Mouse (Mus musculus): ENCODE results near the gene Brcc3. TPM values are rescaled to one million over a fixed set of nuclear protein-coding genes. Genes with fewer than 3 reads are reported as not detected.
"Not testable (repeated sequence)": the region's sequence is repeated elsewhere in the genome, so short reads cannot be mapped to it uniquely, and the experiment has no call there.

Gene Brcc3
- total RNA-seq, 1 experiment, result 25.0 TPM

GRCm38 (mm10) chrX:75403350-75403749 lies 13.1 kb upstream of the Brcc3 start:
- DNase-seq (ENCODE audit: low read depth, low spot score), result no peak
- TF ChIP-seq HCFC1 (IDR thresholded peaks at IDR 0.05; ENCODE audit: borderline replicate concordance, insufficient read depth, low read length) (no peak), MAFK (IDR thresholded peaks at IDR 0.05; ENCODE audit: insufficient read depth, low read depth, low read length) (no peak), ZC3H11A (IDR thresholded peaks at IDR 0.05; ENCODE audit: borderline replicate concordance, low read depth, low read length) (no peak), ZNF384 (IDR thresholded peaks at IDR 0.05; ENCODE audit: low read depth, low read length) (no peak), CHD2 (IDR thresholded peaks at IDR 0.05; ENCODE audit: low read depth, low read length) (no peak)
- in situ Hi-C loops (cut with MboI; ENCODE audit: low sequenced_read_pairs in 2 of 2, unreplicated experiment in 2 of 2), result no loop called here

GRCm38 (mm10) chrX:75409711-75410110 lies 6.7 kb upstream of the Brcc3 start:
- no peaks in the 10 kb centered on the region for H3K4me1 ChIP-seq (ENCODE audit: control insufficient read depth in 2 of 2, insufficient read depth in 2 of 2, low read length in 2 of 2, poor library complexity in 1 of 2)
- no peak overlapping the region for H3K9ac ChIP-seq (ENCODE audit: insufficient read depth, low read depth, low read length, poor library complexity, severe bottlenecking)
- no peaks in the 10 kb centered on the region for H3K36me3 ChIP-seq (ENCODE audit: control insufficient read depth, insufficient read depth, low read length, poor library complexity, severe bottlenecking)
- in situ Hi-C loops (cut with MboI; ENCODE audit: low sequenced_read_pairs in 2 of 2, unreplicated experiment in 2 of 2), result no loop called here
- TF ChIP-seq ZC3H11A (IDR thresholded peaks at IDR 0.05; ENCODE audit: borderline replicate concordance, low read depth, low read length) (no peak), CHD2 (IDR thresholded peaks at IDR 0.05; ENCODE audit: low read depth, low read length) (no peak), HCFC1 (IDR thresholded peaks at IDR 0.05; ENCODE audit: borderline replicate concordance, insufficient read depth, low read length) (no peak), ZNF384 (IDR thresholded peaks at IDR 0.05; ENCODE audit: low read depth, low read length) (no peak), MAFK (IDR thresholded peaks at IDR 0.05; ENCODE audit: insufficient read depth, low read depth, low read length) (no peak)
- H3K9me3 ChIP-seq (ENCODE audit: control insufficient read depth, insufficient read depth, low read depth, low read length), result no peaks in the 10 kb centered on the region
- H3K4me3 ChIP-seq (ENCODE audit: insufficient read depth in 1 of 2, low read depth in 1 of 2, low read length in 2 of 2, poor library complexity in 1 of 2, severe bottlenecking in 1 of 2), result no peak overlapping the region
- H3K27ac ChIP-seq (ENCODE audit: insufficient read depth, low read depth, low read length, poor library complexity, severe bottlenecking), result no peak overlapping the region
- DNase-seq (ENCODE audit: low read depth, low spot score), result no peak

More at GRCm38 (mm10) chrX:75403350-75403749, 13.1 kb upstream of the Brcc3 start:
- H3K4me3 ChIP-seq (ENCODE audit: insufficient read depth in 1 of 2, low read depth in 1 of 2, low read length in 2 of 2, poor library complexity in 1 of 2, severe bottlenecking in 1 of 2), result no peak overlapping the region
- no peaks in the 10 kb centered on the region for H3K9me3 ChIP-seq (ENCODE audit: control insufficient read depth, insufficient read depth, low read depth, low read length)
- no peaks in the 10 kb centered on the region for H3K36me3 ChIP-seq (ENCODE audit: control insufficient read depth, insufficient read depth, low read length, poor library complexity, severe bottlenecking)
- H3K4me1 ChIP-seq (ENCODE audit: control insufficient read depth in 2 of 2, insufficient read depth in 2 of 2, low read length in 2 of 2, poor library complexity in 1 of 2), result no peaks in the 10 kb centered on the region
- no peak overlapping the region for H3K9ac ChIP-seq (ENCODE audit: insufficient read depth, low read depth, low read length, poor library complexity, severe bottlenecking)
- H3K27ac ChIP-seq (ENCODE audit: insufficient read depth, low read depth, low read length, poor library complexity, severe bottlenecking), result no peak overlapping the region

- Histone ChIP-seq H3K27ac (ENCODE audit: insufficient read depth, low read depth, low read length, poor library complexity, severe bottlenecking) (no peak overlapping the region), H3K9ac (ENCODE audit: insufficient read depth, low read depth, low read length, poor library complexity, severe bottlenecking) (no peak overlapping the region), H3K9me3 (ENCODE audit: control insufficient read depth, insufficient read depth, low read depth, low read length) (no peaks in the 10 kb centered on the region), H3K4me3 (ENCODE audit: insufficient read depth in 1 of 2, low read depth in 1 of 2, low read length in 2 of 2, poor library complexity in 1 of 2, severe bottlenecking in 1 of 2) (no peak overlapping the region), H3K36me3 (ENCODE audit: control insufficient read depth, insufficient read depth, low read length, poor library complexity, severe bottlenecking) (no peaks in the 10 kb centered on the region), H3K4me1 (ENCODE audit: control insufficient read depth in 2 of 2, insufficient read depth in 2 of 2, low read length in 2 of 2, poor library complexity in 1 of 2) (no peaks in the 10 kb centered on the region)
- TF ChIP-seq MAFK (IDR thresholded peaks at IDR 0.05; ENCODE audit: insufficient read depth, low read depth, low read length) (no peak), ZC3H11A (IDR thresholded peaks at IDR 0.05; ENCODE audit: borderline replicate concordance, low read depth, low read length) (no peak), HCFC1 (IDR thresholded peaks at IDR 0.05; ENCODE audit: borderline replicate concordance, insufficient read depth, low read length) (no peak), CHD2 (IDR thresholded peaks at IDR 0.05; ENCODE audit: low read depth, low read length) (no peak)
- in situ Hi-C loops (cut with MboI; ENCODE audit: low sequenced_read_pairs in 2 of 2, unreplicated experiment in 2 of 2), result no loop called here
- DNase-seq (ENCODE audit: low read depth, low spot score), result no peak
Measured at GRCm38 (mm10) chrX:75454597-75454996, 38.2 kb downstream of the Brcc3 start.

- in situ Hi-C loops (cut with MboI; ENCODE audit: low sequenced_read_pairs in 2 of 2, unreplicated experiment in 2 of 2); H3K4me1 ChIP-seq (ENCODE audit: control insufficient read depth in 2 of 2, insufficient read depth in 2 of 2, low read length in 2 of 2, poor library complexity in 1 of 2); H3K9me3 ChIP-seq (ENCODE audit: control insufficient read depth, insufficient read depth, low read depth, low read length); H3K27ac ChIP-seq (ENCODE audit: insufficient read depth, low read depth, low read length, poor library complexity, severe bottlenecking); H3K36me3 ChIP-seq (ENCODE audit: control insufficient read depth, insufficient read depth, low read length, poor library complexity, severe bottlenecking): not testable (repeated sequence)
- H3K9ac ChIP-seq (ENCODE audit: insufficient read depth, low read depth, low read length, poor library complexity, severe bottlenecking), result peak overlapping the region; percentile 24; the same call in 1 of the 2 replicates
- DNase-seq (ENCODE audit: low read depth, low spot score), result peak; percentile 6
- H3K4me3 ChIP-seq (ENCODE audit: insufficient read depth in 1 of 2, low read depth in 1 of 2, low read length in 2 of 2, poor library complexity in 1 of 2, severe bottlenecking in 1 of 2), result peak overlapping the region; percentile 36 to 53
Measured at GRCm38 (mm10) chrX:75475182-75475644, 58.8 kb downstream of the Brcc3 start.

GRCm38 (mm10) chrX:75489886-75490285 lies 73.5 kb downstream of the Brcc3 start:
- Histone ChIP-seq H3K4me1 (ENCODE audit: control insufficient read depth in 2 of 2, insufficient read depth in 2 of 2, low read length in 2 of 2, poor library complexity in 1 of 2) (no peaks in the 10 kb centered on the region), H3K9ac (ENCODE audit: insufficient read depth, low read depth, low read length, poor library complexity, severe bottlenecking) (no peak overlapping the region), H3K9me3 (ENCODE audit: control insufficient read depth, insufficient read depth, low read depth, low read length) (no peaks in the 10 kb centered on the region), H3K27ac (ENCODE audit: insufficient read depth, low read depth, low read length, poor library complexity, severe bottlenecking) (no peak overlapping the region), H3K36me3 (ENCODE audit: control insufficient read depth, insufficient read depth, low read length, poor library complexity, severe bottlenecking) (no peaks in the 10 kb centered on the region), H3K4me3 (ENCODE audit: insufficient read depth in 1 of 2, low read depth in 1 of 2, low read length in 2 of 2, poor library complexity in 1 of 2, severe bottlenecking in 1 of 2) (no peak overlapping the region)
- in situ Hi-C loops (cut with MboI; ENCODE audit: low sequenced_read_pairs in 2 of 2, unreplicated experiment in 2 of 2), result no loop called here
- TF ChIP-seq HCFC1 (IDR thresholded peaks at IDR 0.05; ENCODE audit: borderline replicate concordance, insufficient read depth, low read length), result no peak
- no peak for TF ChIP-seq CHD2 (IDR thresholded peaks at IDR 0.05; ENCODE audit: low read depth, low read length)
- TF ChIP-seq MAFK (IDR thresholded peaks at IDR 0.05; ENCODE audit: insufficient read depth, low read depth, low read length), result no peak
- TF ChIP-seq ZNF384 (IDR thresholded peaks at IDR 0.05; ENCODE audit: low read depth, low read length), result no peak
- TF ChIP-seq ZC3H11A (IDR thresholded peaks at IDR 0.05; ENCODE audit: borderline replicate concordance, low read depth, low read length), result no peak
- DNase-seq (ENCODE audit: low read depth, low spot score), result no peak

Other genes with a start within 250 kb of the Brcc3 start
- gene Fundc2, start 34.2 kb upstream of the Brcc3 start, total RNA-seq (2012; rRNA removed), result 10.0 and 13.8 TPM in 2 replicates
- 2.5 and 3.0 TPM in 2 replicates for gene F8, start 34.0 kb upstream of the Brcc3 start, total RNA-seq (2012; rRNA removed)
- 2.6 and 3.1 TPM in 2 replicates for gene Cmc4, start within 50 bp of the Brcc3 start, total RNA-seq (2012; rRNA removed)
- gene Mtcp1, start within 50 bp of the Brcc3 start, total RNA-seq (2012; rRNA removed), result 4.3 and 4.4 TPM in 2 replicates
- gene Vbp1, start 97.7 kb downstream of the Brcc3 start, total RNA-seq (2012; rRNA removed), result 53.9 and 85.0 TPM in 2 replicates
- gene Rab39b, start 161.6 kb downstream of the Brcc3 start, total RNA-seq (2012; rRNA removed), result 2.8 and 3.6 TPM in 2 replicates

Data from ES-E14 (cell line).